11 mouse cellular contexts compared by ENCODE assay signal in genomic region chr1:183049295-183049694, GRCm38 (mm10).
DNase-seq lines count a peak whose midpoint lies in the region; ATAC-seq and TF ChIP-seq lines count a peak whose summit lies in the region.
"Had no signal": no experiment of that assay in that cellular context is flagged by ENCODE, and none has a peak within 500 bp of the region (broad histone marks: within the 10 kb centered on the region; RNA-seq: fewer than 3 reads in every experiment).

No protein-coding gene starts in this region.

- no peaks in the 10 kb centered on the region for H3K36me3 ChIP-seq in lung, embryonic 14.5 days (ENCODE audit: insufficient read depth)
- no peaks in the 10 kb centered on the region for H3K36me3 ChIP-seq in midbrain, embryonic 10.5 days
- H3K36me3 ChIP-seq: neural tube, embryonic 15.5 days had no signal

- WGBS in lung, embryonic 14.5 days: 58% methylated on average over 6 of the region's 6 CpGs
- 85% methylated on average over 6 of the region's 6 CpGs for WGBS in midbrain, embryonic 10.5 days

- peaks cover 21% of the 10 kb centered on the region for H3K4me1 ChIP-seq in lung, embryonic 14.5 days (ENCODE audit: insufficient read depth)
- peaks cover 15% of the 10 kb centered on the region for H3K4me1 ChIP-seq in midbrain, embryonic 10.5 days

- no peak overlapping the region for H3K9ac ChIP-seq in lung, embryonic 14.5 days
- H3K9ac ChIP-seq: neural tube, embryonic 15.5 days had no signal

- no peak for TF ChIP-seq CTCF in lung, embryonic 14.5 days (IDR thresholded peaks at IDR 0.05; ENCODE audit: low read depth)

- 0 out of 2 replicates have a peak, but pooled peaks cover 2% of the 10 kb centered on the region for H3K27me3 ChIP-seq in lung, embryonic 14.5 days (ENCODE audit: insufficient read depth, low read length)
- peaks cover 28% of the 10 kb centered on the region; the same call in 1 of the 2 replicates for H3K27me3 ChIP-seq in midbrain, embryonic 10.5 days (ENCODE audit: low read depth, poor library complexity, severe bottlenecking)

- no peak overlapping the region for H3K4me3 ChIP-seq in lung, embryonic 14.5 days (ENCODE audit: low read depth, low read length)
- H3K4me3 ChIP-seq in midbrain, embryonic 10.5 days: no peak overlapping the region
- H3K4me3 ChIP-seq: neural tube, embryonic 15.5 days had no signal

- H3K4me2 ChIP-seq in lung, embryonic 14.5 days: no peak overlapping the region
- H3K4me2 ChIP-seq: neural tube, embryonic 15.5 days had no signal

- no peaks in the 10 kb centered on the region for H3K9me3 ChIP-seq in lung, embryonic 14.5 days (ENCODE audit: low read depth, low read length)
- no peaks in the 10 kb centered on the region for H3K9me3 ChIP-seq in midbrain, embryonic 10.5 days (replicated peaks)
- H3K9me3 ChIP-seq: neural tube, embryonic 15.5 days had no signal

- no peak; the same call in 1 of the 2 replicates for ATAC-seq in lung, embryonic 14.5 days (ENCODE audit: insufficient read depth)
- no peak for ATAC-seq in erythroblast, adult 5-6 weeks (replicated peaks; ENCODE audit: low FRiP score, poor library complexity, severe bottlenecking)
- ATAC-seq: intestine, postnatal 0 days had no signal

- DNase-seq in embryo, embryonic 10 days (ENCODE audit: low spot score): peak; percentile 37
- DNase-seq in embryo, embryonic 9.5 days (ENCODE audit: extremely low spot score): no peak
- peak; percentile 77 for DNase-seq in lung, embryonic 14.5 days
- DNase-seq in lung, postnatal 14 days: no peak
- DNase-seq in heart, adult 9 months (ENCODE audit: low spot score in 2 of 2): peak; percentile 70 to 83
- DNase-seq in lung, postnatal 4 days: peak; percentile 32 to 60
- DNase-seq in midbrain, embryonic 10.5 days (ENCODE audit: low spot score): no peak
- DNase-seq: B cell, adult 2 months had no signal

- H3K27ac ChIP-seq in lung, embryonic 14.5 days (ENCODE audit: low read depth): no peak overlapping the region
- H3K27ac ChIP-seq in midbrain, embryonic 10.5 days (replicated peaks): no peak overlapping the region
- H3K27ac ChIP-seq: neural tube, embryonic 15.5 days had no signal

Comparison
In these comparisons a context has a peak if more than half of its experiments do, and no peak if none do; other contexts are left out.
1. DNase-seq: peak in embryo, embryonic 10 days (single experiment), lung, embryonic 14.5 days (single experiment), heart, adult 9 months (2 of 2) and lung, postnatal 4 days (2 of 2); none in embryo, embryonic 9.5 days (single experiment), lung, postnatal 14 days (single experiment) and midbrain, embryonic 10.5 days (single experiment).